Mouse (Mus musculus) embryonic facial prominence, embryonic 13.5 days (tissue): ENCODE data around the gene Gpkow. TPM values are rescaled to one million over a fixed set of nuclear protein-coding genes. Genes with fewer than 3 reads are reported as not detected.

ENCODE experiments used
- ATAC-seq: fragments of 200-750 bp; cut with Nextera tagmentation; 2 replicates; pipeline ENCODE4 v1.8.0; 2017; ENCODE audit warnings: low read depth; ENCODE audit not compliant: insufficient number of reproducible peaks, insufficient read depth, low FRiP score, low TSS enrichment
- H3K27ac ChIP-seq: fragments of 300-500 bp; sonication (generic); 2 replicates; pipeline ENCODE4 v1.5.1; 2015; ENCODE audit warnings: moderate library complexity, mild to moderate bottlenecking, inconsistent platforms
- H3K27me3 ChIP-seq: fragments of 300-500 bp; sonication (generic); 2 replicates; pipeline ENCODE4 v1.6.1; 2015; ENCODE audit warnings: mild to moderate bottlenecking, inconsistent platforms
- H3K36me3 ChIP-seq: fragments of 300-500 bp; sonication (generic); 2 replicates; pipeline ENCODE4 v1.6.1; 2015; ENCODE audit warnings: mild to moderate bottlenecking, inconsistent platforms
- H3K4me1 ChIP-seq: fragments of 300-500 bp; sonication (generic); 2 replicates; pipeline ENCODE4 v1.6.1; 2015; ENCODE audit warnings: inconsistent platforms
- H3K4me2 ChIP-seq: fragments of 300-500 bp; sonication (generic); 2 replicates; pipeline ENCODE4 v1.6.1; 2015; ENCODE audit warnings: moderate library complexity, mild to moderate bottlenecking, inconsistent platforms
- H3K4me3 ChIP-seq: fragments of 300-500 bp; sonication (generic); 2 replicates; pipeline ENCODE4 v1.5.1; 2015; ENCODE audit warnings: mild to moderate bottlenecking, inconsistent platforms
- H3K9ac ChIP-seq: fragments of 300-500 bp; sonication (generic); 2 replicates; pipeline ENCODE4 v1.6.1; 2015; ENCODE audit warnings: mild to moderate bottlenecking, inconsistent platforms
- H3K9me3 ChIP-seq: fragments of 300-500 bp; sonication (generic); 2 replicates; pipeline ENCODE4 v1.6.1; 2016; ENCODE audit warnings: inconsistent platforms
- WGBS: fragments of 180-500 bp; shearing (Covaris S2); methylation state at CpG from one replicate; pipeline ENCODE4 v1.1.7; 2015; ENCODE audit warnings: mixed read lengths; 5-methylcytosine and 5-hydroxymethylcytosine counted together
- polyA plus RNA-seq: library from polyadenylated mRNA; unstranded; fragments of >200 nt; fragmentation: Nextera tagmentation; extraction: Ambion mirVana; gene quantifications from 2 replicates; pipeline ENCODE4 v1.2.1, GENCODE M21; 2015

Gpkow gene
- 37.2 and 40.6 TPM in 2 replicates for polyA plus RNA-seq

- H3K27me3 ChIP-seq = no peaks in the 10 kb centered on the region
- H3K9me3 ChIP-seq = no peaks in the 10 kb centered on the region
- peak within 1 kb of the TSS; percentile 72 for H3K9ac ChIP-seq
- ATAC-seq = peak; percentile 85
- H3K36me3 ChIP-seq = peaks cover 6% of the 10 kb centered on the region; the same call in 1 of the 2 replicates
- H3K4me1 ChIP-seq = peaks cover 5% of the 10 kb centered on the region; the same call in 1 of the 2 replicates
- H3K4me3 ChIP-seq = peak within 1 kb of the TSS; percentile 58
- 23% methylated on average over 33 of the region's 33 CpGs for WGBS
- peak within 1 kb of the TSS; percentile 60 for H3K4me2 ChIP-seq
- peak within 1 kb of the TSS; percentile 33; the same call in 1 of the 2 replicates for H3K27ac ChIP-seq
Measured at GRCm38 (mm10) chrX:7696954-7697381, at the start of gene Gpkow. Gpkow (plus strand) TSS chrX:7697131.

- no peaks in the 10 kb centered on the region for H3K27me3 ChIP-seq
- 21% methylated on average over 25 of the region's 25 CpGs for WGBS
- no peaks in the 10 kb centered on the region for H3K36me3 ChIP-seq
- no peaks in the 10 kb centered on the region for H3K4me1 ChIP-seq
- H3K9me3 ChIP-seq = no peaks in the 10 kb centered on the region
- H3K9ac ChIP-seq = peak overlapping the region; percentile 74
- peak; percentile 96 for ATAC-seq
- peak overlapping the region; percentile 68; the same call in 1 of the 2 replicates for H3K27ac ChIP-seq
- H3K4me2 ChIP-seq = peak overlapping the region; percentile 61
- peak overlapping the region; percentile 52 for H3K4me3 ChIP-seq
Measured at GRCm38 (mm10) chrX:7648671-7649304, 48.1 kb upstream of the Gpkow start.

- Histone ChIP-seq H3K4me1 (0 out of 2 replicates have a peak, but pooled peaks cover 7% of the 10 kb centered on the region), H3K4me3 (peak within 1 kb of the TSS; percentile 50), H3K4me2 (peak within 1 kb of the TSS; percentile 61), H3K36me3 (no peaks in the 10 kb centered on the region), H3K9ac (peak within 1 kb of the TSS; percentile 74), H3K9me3 (no peaks in the 10 kb centered on the region), H3K27me3 (no peaks in the 10 kb centered on the region), H3K27ac (peak within 1 kb of the TSS; percentile 69)
- 0 out of 2 replicates have a peak, but pooled peaks have one; percentile 50 for ATAC-seq
- WGBS = 27% methylated on average over 26 of the region's 26 CpGs
Measured at GRCm38 (mm10) chrX:7657221-7657639, 39.7 kb upstream of the Gpkow start, which contains the start of gene Prickle3. Prickle3 (plus strand) TSS chrX:7657260.

- H3K27me3 ChIP-seq = no peaks in the 10 kb centered on the region
- ATAC-seq = no peak
- H3K4me1 ChIP-seq = 0 out of 2 replicates have a peak, but pooled peaks cover 7% of the 10 kb centered on the region
- H3K9me3 ChIP-seq = no peaks in the 10 kb centered on the region
- peak overlapping the region; percentile 50 for H3K4me3 ChIP-seq
- no peaks in the 10 kb centered on the region for H3K36me3 ChIP-seq
- H3K27ac ChIP-seq = peak overlapping the region; percentile 69
- H3K4me2 ChIP-seq = peak overlapping the region; percentile 61
- WGBS = 35% methylated on average over 15 of the region's 15 CpGs
- H3K9ac ChIP-seq = peak overlapping the region; percentile 74; the same call in 1 of the 2 replicates
Measured at GRCm38 (mm10) chrX:7658031-7658784, 38.7 kb upstream of the Gpkow start.

GRCm38 (mm10) chrX:7658785-7659589 is 37.9 kb upstream of the Gpkow start:
- no peak for ATAC-seq
- Histone ChIP-seq H3K9ac (no peak overlapping the region), H3K27me3 (no peaks in the 10 kb centered on the region), H3K4me1 (0 out of 2 replicates have a peak, but pooled peaks cover 7% of the 10 kb centered on the region), H3K4me3 (peak overlapping the region; percentile 50), H3K9me3 (no peaks in the 10 kb centered on the region), H3K36me3 (no peaks in the 10 kb centered on the region), H3K4me2 (peak overlapping the region; percentile 61), H3K27ac (no peak overlapping the region)
- 54% methylated on average over 11 of the region's 11 CpGs for WGBS

GRCm38 (mm10) chrX:7661086-7661485 is 35.8 kb upstream of the Gpkow start:
- no peak overlapping the region for H3K9ac ChIP-seq
- H3K36me3 ChIP-seq = no peaks in the 10 kb centered on the region
- no peak overlapping the region for H3K4me2 ChIP-seq
- no peak overlapping the region for H3K27ac ChIP-seq
- H3K4me3 ChIP-seq = no peak overlapping the region
- H3K4me1 ChIP-seq = 0 out of 2 replicates have a peak, but pooled peaks cover 7% of the 10 kb centered on the region
- no peaks in the 10 kb centered on the region for H3K9me3 ChIP-seq
- WGBS = 76% methylated on average over 4 of the region's 4 CpGs
- no peaks in the 10 kb centered on the region for H3K27me3 ChIP-seq
- ATAC-seq = no peak

- ATAC-seq = no peak
- WGBS = 77% methylated on average over 3 of the region's 3 CpGs
- Histone ChIP-seq H3K27ac (no peak overlapping the region), H3K4me2 (no peak overlapping the region), H3K36me3 (peaks cover 12% of the 10 kb centered on the region; the same call in 1 of the 2 replicates), H3K9ac (no peak overlapping the region), H3K4me3 (no peak overlapping the region), H3K27me3 (no peaks in the 10 kb centered on the region), H3K9me3 (no peaks in the 10 kb centered on the region), H3K4me1 (0 out of 2 replicates have a peak, but pooled peaks cover 5% of the 10 kb centered on the region)
Measured at GRCm38 (mm10) chrX:7662936-7663335, 34.0 kb upstream of the Gpkow start.

- H3K9me3 ChIP-seq = no peaks in the 10 kb centered on the region
- 90% methylated on average over 11 of the region's 11 CpGs for WGBS
- no peaks in the 10 kb centered on the region for H3K4me1 ChIP-seq
Measured at GRCm38 (mm10) chrX:7664791-7665190, 32.1 kb upstream of the Gpkow start.

GRCm38 (mm10) chrX:7665739-7666502 is 31.0 kb upstream of the Gpkow start:
- no peak for ATAC-seq

More at GRCm38 (mm10) chrX:7664791-7665190, 32.1 kb upstream of the Gpkow start:
- H3K4me3 ChIP-seq = no peak overlapping the region
- no peak for ATAC-seq
- no peak overlapping the region for H3K27ac ChIP-seq
- H3K4me2 ChIP-seq = no peak overlapping the region
- no peaks in the 10 kb centered on the region for H3K27me3 ChIP-seq
- peaks cover 12% of the 10 kb centered on the region; the same call in 1 of the 2 replicates for H3K36me3 ChIP-seq
- no peak overlapping the region for H3K9ac ChIP-seq

GRCm38 (mm10) chrX:7670390-7670881 is 26.5 kb upstream of the Gpkow start:
- Histone ChIP-seq H3K9ac (peak overlapping the region; percentile 67), H3K4me3 (peak overlapping the region; percentile 49), H3K27ac (peak overlapping the region; percentile 80), H3K4me2 (peak overlapping the region; percentile 57), H3K9me3 (no peaks in the 10 kb centered on the region), H3K4me1 (no peaks in the 10 kb centered on the region), H3K36me3 (peaks cover 12% of the 10 kb centered on the region; the same call in 1 of the 2 replicates), H3K27me3 (no peaks in the 10 kb centered on the region)
- 22% methylated on average over 19 of the region's 19 CpGs for WGBS
- peak; percentile 58 for ATAC-seq

More at GRCm38 (mm10) chrX:7665739-7666502, 31.0 kb upstream of the Gpkow start:
- H3K36me3 ChIP-seq = peaks cover 12% of the 10 kb centered on the region; the same call in 1 of the 2 replicates
- H3K27me3 ChIP-seq = no peaks in the 10 kb centered on the region
- no peaks in the 10 kb centered on the region for H3K9me3 ChIP-seq
- no peak overlapping the region for H3K4me3 ChIP-seq
- H3K9ac ChIP-seq = no peak overlapping the region
- WGBS = 77% methylated on average over 21 of the region's 21 CpGs
- H3K4me1 ChIP-seq = no peaks in the 10 kb centered on the region
- H3K4me2 ChIP-seq = no peak overlapping the region
- H3K27ac ChIP-seq = no peak overlapping the region
